Mouse (Mus musculus) hindbrain, embryonic 11.5 days (tissue): ENCODE results near the gene Esam. TPM values are rescaled to one million over a fixed set of nuclear protein-coding genes. Genes with fewer than 3 reads are reported as not detected.

Experiments used
- ATAC-seq: fragments of 200-750 bp; cut with Nextera tagmentation; 2 replicates; pipeline ENCODE4 v1.8.0; 2017; ENCODE audit warnings: mild to moderate bottlenecking, moderate TSS enrichment, moderate library complexity; ENCODE audit not compliant: low FRiP score
- DNase-seq: peaks from one replicate; pipeline ENCODE4 v3.0.0-alpha.2; 2015; ENCODE audit warnings: low spot score
- H3K27ac ChIP-seq: fragments of 300-500 bp; sonication (generic); 2 replicates; pipeline ENCODE4 v1.5.1; 2014; ENCODE audit warnings: mild to moderate bottlenecking, low read depth, low read length
- H3K27me3 ChIP-seq: fragments of 300-500 bp; sonication (generic); 2 replicates; pipeline ENCODE4 v1.6.1; 2014; ENCODE audit warnings: mild to moderate bottlenecking, low read length, moderate library complexity, mixed read lengths; ENCODE audit not compliant: control insufficient read depth, insufficient read depth
- H3K36me3 ChIP-seq: fragments of 300-500 bp; sonication (generic); 2 replicates; pipeline ENCODE4 v1.6.1; 2014; ENCODE audit warnings: mild to moderate bottlenecking, low read length, moderate library complexity, mixed read lengths; ENCODE audit not compliant: control insufficient read depth, insufficient read depth
- H3K4me1 ChIP-seq: fragments of 300-500 bp; sonication (generic); replicated peaks from 2 replicates; pipeline ENCODE4 v1.6.1; 2014; ENCODE audit warnings: low read length, mixed read lengths; ENCODE audit not compliant: control insufficient read depth, insufficient read depth
- H3K4me2 ChIP-seq: fragments of 300-500 bp; sonication (generic); replicated peaks from 2 replicates; pipeline ENCODE4 v1.6.1; 2014; ENCODE audit warnings: mild to moderate bottlenecking, low read depth, low read length
- H3K4me3 ChIP-seq: fragments of 300-500 bp; sonication (generic); 2 replicates; pipeline ENCODE4 v1.5.1; 2014; ENCODE audit warnings: low read depth, low read length
- H3K9ac ChIP-seq: fragments of 300-500 bp; sonication (generic); 2 replicates; pipeline ENCODE4 v1.6.1; 2014; ENCODE audit warnings: low read depth, low read length
- H3K9me3 ChIP-seq: fragments of 300-500 bp; sonication (generic); 2 replicates; pipeline ENCODE4 v1.6.1; 2016; ENCODE audit warnings: low read length; ENCODE audit not compliant: control insufficient read depth
- WGBS: fragments of 180-500 bp; shearing (Covaris S2); extraction: QIAGEN DNeasy Blood & Tissue Kit; methylation state at CpG from one replicate; pipeline ENCODE4 v1.1.7; 2014; 5-methylcytosine and 5-hydroxymethylcytosine counted together
- polyA plus RNA-seq: library from polyadenylated mRNA; unstranded; fragments of >200 nt; fragmentation: Nextera tagmentation; extraction: Ambion mirVana; gene quantifications from 2 replicates; pipeline ENCODE4 v1.2.1, GENCODE M21; 2014

Gene Esam
- 29.1 and 31.2 TPM in 2 replicates for polyA plus RNA-seq

DNA sequence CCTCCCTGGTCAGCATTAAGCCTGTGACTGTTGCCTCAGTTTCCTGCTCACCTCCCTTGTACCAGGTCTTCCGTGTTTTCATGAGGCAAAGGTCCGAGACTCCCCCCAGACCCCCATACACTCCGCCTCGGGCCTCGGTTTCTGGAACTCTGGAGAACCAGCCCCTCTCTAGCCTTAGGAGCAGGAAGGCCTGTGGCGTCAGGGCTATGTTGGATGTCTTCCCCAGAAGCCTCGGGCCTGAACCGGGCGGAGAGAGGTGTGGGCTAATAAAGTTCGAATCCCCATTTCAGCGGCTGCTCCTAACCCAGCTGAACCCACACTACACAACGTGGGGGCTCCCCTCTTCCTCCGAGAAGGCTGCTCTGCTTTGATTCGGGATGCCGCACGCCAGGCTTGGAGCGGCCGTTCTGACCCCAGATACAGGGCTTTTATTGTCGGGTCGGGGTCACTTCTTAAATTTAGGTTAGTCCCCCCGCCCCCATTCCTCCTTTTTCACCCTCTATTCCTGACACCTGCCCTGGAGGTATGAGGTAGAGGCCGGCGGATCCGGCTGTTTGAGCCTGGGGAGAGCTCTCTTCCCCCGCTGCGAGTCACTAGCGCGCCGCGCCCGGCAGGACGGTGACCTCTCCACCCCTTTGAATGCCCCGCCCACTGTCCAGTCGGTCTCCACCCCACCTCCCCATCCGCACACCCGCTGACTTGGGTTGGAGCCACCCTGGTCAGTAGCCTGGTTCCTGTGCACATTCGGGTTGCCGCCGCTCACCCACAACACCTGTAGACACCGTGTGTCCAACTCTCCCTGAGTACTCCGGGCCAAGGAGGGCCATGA lies at the start of gene Esam:
Gene Esam (plus strand): TSS at position 683 of the 829 bp plus-strand sequence.
- no peaks in the 10 kb centered on the region; the same call in 1 of the 2 replicates for H3K9me3 ChIP-seq
- H3K4me3 ChIP-seq: 0 out of 2 replicates have a peak within 1 kb of the TSS, but pooled peaks have one; percentile 8
- peak within 1 kb of the TSS; percentile 3; the same call in 1 of the 2 replicates for H3K27ac ChIP-seq
- no peak within 1 kb of the TSS; the same call in 1 of the 2 replicates for H3K4me2 ChIP-seq
- ATAC-seq: peak; percentile 15; the same call in 1 of the 2 replicates
- peaks cover 3% of the 10 kb centered on the region; the same call in 1 of the 2 replicates for H3K36me3 ChIP-seq
- WGBS: under 1% methylated on average over 41 of the region's 41 CpGs
- H3K9ac ChIP-seq: no peak within 1 kb of the TSS
- peaks cover 53% of the 10 kb centered on the region for H3K27me3 ChIP-seq
- DNase-seq: peak; percentile 45
- H3K4me1 ChIP-seq: 0 out of 2 replicates have a peak, but pooled peaks cover 3% of the 10 kb centered on the region

DNA sequence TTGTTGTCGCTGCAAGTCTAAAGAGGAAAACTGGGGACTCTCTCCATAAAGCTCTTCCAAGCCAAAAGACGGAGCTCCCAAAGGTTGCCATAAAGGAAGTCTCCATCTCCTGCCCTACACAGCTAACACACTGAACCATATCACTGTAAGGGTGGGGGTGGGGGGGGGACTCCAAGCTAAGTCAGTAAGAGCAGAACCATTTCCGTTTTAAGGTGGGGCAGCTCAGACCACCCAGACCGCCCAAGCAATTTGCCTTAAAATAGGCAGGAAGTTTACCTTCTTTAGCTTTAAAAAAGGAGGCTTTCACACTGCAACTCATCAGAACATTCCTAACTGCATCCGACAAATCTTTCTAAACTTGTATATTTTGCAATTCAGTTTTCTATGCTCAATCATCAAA lies 42.7 kb upstream of the Esam start:
- no peaks in the 10 kb centered on the region for H3K4me1 ChIP-seq
- ATAC-seq (no peak), DNase-seq (no peak)
- H3K9ac ChIP-seq: no peak overlapping the region
- no peak overlapping the region for H3K4me3 ChIP-seq
- 67% methylated on average over 5 of the region's 5 CpGs for WGBS
- no peak overlapping the region for H3K27ac ChIP-seq
- no peaks in the 10 kb centered on the region for H3K27me3 ChIP-seq
- no peaks in the 10 kb centered on the region for H3K9me3 ChIP-seq
- H3K36me3 ChIP-seq: no peaks in the 10 kb centered on the region
- no peak overlapping the region for H3K4me2 ChIP-seq

GRCm38 (mm10) chr9:37488041-37488440 lies 39.8 kb upstream of the Esam start:
- ATAC-seq: no peak
- Histone ChIP-seq H3K4me2 (peak overlapping the region; percentile 88), H3K27me3 (no peaks in the 10 kb centered on the region), H3K27ac (no peak overlapping the region), H3K36me3 (no peaks in the 10 kb centered on the region), H3K4me1 (no peaks in the 10 kb centered on the region), H3K9ac (peak overlapping the region; percentile 94), H3K9me3 (no peaks in the 10 kb centered on the region), H3K4me3 (peak overlapping the region; percentile 85)
- 38% methylated on average over 4 of the region's 4 CpGs for WGBS
- no peak for DNase-seq

GRCm38 (mm10) chr9:37488611-37489396 lies 39.1 kb upstream of the Esam start, which contains the start of gene Msantd2:
Msantd2 (plus strand) TSS chr9:37489319.
- H3K36me3 ChIP-seq: no peaks in the 10 kb centered on the region
- H3K27ac ChIP-seq: peak within 1 kb of the TSS; percentile 98
- WGBS: 0% methylated on average over 44 of the region's 44 CpGs
- peak within 1 kb of the TSS; percentile 85 for H3K4me3 ChIP-seq
- H3K4me2 ChIP-seq: peak within 1 kb of the TSS; percentile 88
- H3K27me3 ChIP-seq: no peaks in the 10 kb centered on the region
- ATAC-seq (peak; percentile 97), DNase-seq (peak; percentile 92)
- no peaks in the 10 kb centered on the region for H3K9me3 ChIP-seq
- no peaks in the 10 kb centered on the region for H3K4me1 ChIP-seq
- peak within 1 kb of the TSS; percentile 94 for H3K9ac ChIP-seq

- peak overlapping the region; percentile 88 for H3K4me2 ChIP-seq
- peak overlapping the region; percentile 98 for H3K27ac ChIP-seq
- H3K9ac ChIP-seq: peak overlapping the region; percentile 94
- no peaks in the 10 kb centered on the region for H3K27me3 ChIP-seq
- no peaks in the 10 kb centered on the region for H3K36me3 ChIP-seq
- 0% methylated on average over 43 of the region's 75 CpGs for WGBS
- H3K4me1 ChIP-seq: no peaks in the 10 kb centered on the region
- DNase-seq (peak; percentile 69), ATAC-seq (peak; percentile 82)
- no peaks in the 10 kb centered on the region for H3K9me3 ChIP-seq
- peak overlapping the region; percentile 85 for H3K4me3 ChIP-seq
Measured at GRCm38 (mm10) chr9:37489446-37490120, 38.3 kb upstream of the Esam start.

DNA sequence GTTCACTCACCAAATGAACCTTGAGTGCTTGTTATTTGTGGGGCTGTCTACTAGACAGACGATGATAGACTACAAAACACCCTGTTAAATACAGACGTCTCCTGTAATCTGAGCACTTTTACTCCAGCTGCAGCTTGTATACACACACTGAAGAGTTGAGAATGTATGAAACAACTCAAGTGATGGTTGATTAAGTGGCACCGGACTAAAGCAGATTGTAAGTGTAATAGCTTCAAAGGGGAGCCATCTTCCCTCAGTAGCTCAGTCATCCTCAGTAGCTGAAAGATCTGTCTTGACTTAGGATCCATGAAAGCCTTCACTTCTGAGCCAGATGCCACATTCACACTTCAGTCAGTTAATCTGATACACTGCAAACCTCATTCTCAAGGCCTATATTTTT lies 32.1 kb upstream of the Esam start:
- Histone ChIP-seq H3K36me3 (no peaks in the 10 kb centered on the region), H3K4me2 (no peak overlapping the region), H3K9me3 (no peaks in the 10 kb centered on the region), H3K27ac (no peak overlapping the region), H3K4me3 (no peak overlapping the region), H3K4me1 (no peaks in the 10 kb centered on the region), H3K9ac (no peak overlapping the region), H3K27me3 (no peaks in the 10 kb centered on the region)
- ATAC-seq (no peak), DNase-seq (no peak)
- 73% methylated on average over 3 of the region's 3 CpGs for WGBS

DNA sequence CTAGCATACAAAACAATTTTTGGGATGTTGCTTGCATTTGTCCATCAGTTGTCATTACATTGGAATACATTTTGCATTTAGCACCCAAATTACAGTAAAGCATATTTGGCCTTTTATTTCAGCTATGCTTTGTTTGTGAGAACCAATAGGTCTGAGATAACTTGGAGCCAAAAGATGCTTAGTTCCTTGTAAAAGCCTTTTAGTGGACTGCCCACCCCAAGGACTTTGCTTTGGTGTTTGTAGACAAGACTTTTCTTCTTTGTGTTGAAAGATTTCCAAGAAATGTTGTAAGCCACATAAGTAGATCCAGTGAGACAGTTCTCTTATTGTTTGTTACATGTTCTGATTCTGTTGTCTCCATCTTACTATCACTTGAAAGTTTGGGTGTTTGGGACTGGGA lies 31.6 kb upstream of the Esam start:
- Histone ChIP-seq H3K4me3 (no peak overlapping the region), H3K36me3 (no peaks in the 10 kb centered on the region), H3K9ac (no peak overlapping the region), H3K9me3 (no peaks in the 10 kb centered on the region), H3K27ac (no peak overlapping the region), H3K27me3 (no peaks in the 10 kb centered on the region), H3K4me1 (no peaks in the 10 kb centered on the region), H3K4me2 (no peak overlapping the region)
- DNase-seq: no peak
- no peak for ATAC-seq

GRCm38 (mm10) chr9:37500201-37500600 lies 27.7 kb upstream of the Esam start:
- Histone ChIP-seq H3K9me3 (no peaks in the 10 kb centered on the region), H3K4me1 (no peaks in the 10 kb centered on the region), H3K27me3 (no peaks in the 10 kb centered on the region), H3K27ac (no peak overlapping the region), H3K4me3 (no peak overlapping the region), H3K9ac (no peak overlapping the region), H3K4me2 (no peak overlapping the region), H3K36me3 (no peaks in the 10 kb centered on the region)
- ATAC-seq (no peak), DNase-seq (no peak)
- WGBS: 72% methylated on average over 3 of the region's 3 CpGs
